Mouse (Mus musculus) ES-E14 (cell line): ENCODE measurements around the gene Bag5.

Source experiments
- ZC3H11A ChIP-seq: IDR thresholded peaks from 2 replicates; pipeline ENCODE4 v1.6.1; 2012; ENCODE audit warnings: low read depth, mild to moderate bottlenecking, inconsistent platforms, low read length, borderline replicate concordance
- ZNF384 ChIP-seq: IDR thresholded peaks from 2 replicates; pipeline ENCODE4 v1.6.1; 2012; ENCODE audit warnings: low read depth, low read length, inconsistent platforms

DNA sequence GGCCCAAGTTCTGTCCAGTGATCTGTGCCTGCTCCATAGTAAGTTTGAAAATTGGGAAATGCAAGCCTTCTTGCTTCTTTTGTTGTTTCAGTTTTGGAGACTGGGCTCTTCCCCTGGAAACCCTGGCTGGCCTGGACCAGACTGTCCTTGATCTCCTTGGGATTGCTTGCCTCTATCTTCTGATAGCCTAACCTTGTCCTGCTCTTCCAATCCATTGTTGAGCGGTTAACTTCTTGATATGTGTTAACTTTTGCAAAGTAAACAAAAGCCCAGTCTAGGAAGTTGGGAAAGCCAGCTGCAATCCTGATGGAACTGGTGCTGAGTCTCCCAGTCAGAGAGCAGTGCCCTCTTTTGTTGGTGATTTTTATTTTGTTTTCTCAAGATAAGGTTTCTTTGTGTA lies 14.9 kb upstream of the Bag5 start:
- TF ChIP-seq ZC3H11A (no peak), ZNF384 (no peak)
